Mouse (Mus musculus) heart, postnatal 36 days (tissue): Measurements from ENCODE around the gene Psmb8. TPM values are rescaled to one million over a fixed set of nuclear protein-coding genes. Genes with fewer than 3 reads are reported as not detected.
A peak's percentile ranks its signal among the peaks of the same experiment; 100 is the strongest.

Source experiments
- DNase-seq, 2 experiments: peaks; one replicate each; pipeline ENCODE4 v3.0.0; 2021 to 2022
- intact Hi-C: fragments of 180-260 bp; cut with DNase I; formaldehyde crosslinking; loops from one replicate; pipeline ENCODE4 v1.15.1; 2025
- total RNA-seq, 2 experiments: library from RNA; stranded (reverse); gene quantifications; 2 replicates each; pipeline ENCODE4 v1.2.3; 2021

The Psmb8 gene
- total RNA-seq, result 10 to 100 TPM; 11.4 to 15.1 TPM

DNA sequence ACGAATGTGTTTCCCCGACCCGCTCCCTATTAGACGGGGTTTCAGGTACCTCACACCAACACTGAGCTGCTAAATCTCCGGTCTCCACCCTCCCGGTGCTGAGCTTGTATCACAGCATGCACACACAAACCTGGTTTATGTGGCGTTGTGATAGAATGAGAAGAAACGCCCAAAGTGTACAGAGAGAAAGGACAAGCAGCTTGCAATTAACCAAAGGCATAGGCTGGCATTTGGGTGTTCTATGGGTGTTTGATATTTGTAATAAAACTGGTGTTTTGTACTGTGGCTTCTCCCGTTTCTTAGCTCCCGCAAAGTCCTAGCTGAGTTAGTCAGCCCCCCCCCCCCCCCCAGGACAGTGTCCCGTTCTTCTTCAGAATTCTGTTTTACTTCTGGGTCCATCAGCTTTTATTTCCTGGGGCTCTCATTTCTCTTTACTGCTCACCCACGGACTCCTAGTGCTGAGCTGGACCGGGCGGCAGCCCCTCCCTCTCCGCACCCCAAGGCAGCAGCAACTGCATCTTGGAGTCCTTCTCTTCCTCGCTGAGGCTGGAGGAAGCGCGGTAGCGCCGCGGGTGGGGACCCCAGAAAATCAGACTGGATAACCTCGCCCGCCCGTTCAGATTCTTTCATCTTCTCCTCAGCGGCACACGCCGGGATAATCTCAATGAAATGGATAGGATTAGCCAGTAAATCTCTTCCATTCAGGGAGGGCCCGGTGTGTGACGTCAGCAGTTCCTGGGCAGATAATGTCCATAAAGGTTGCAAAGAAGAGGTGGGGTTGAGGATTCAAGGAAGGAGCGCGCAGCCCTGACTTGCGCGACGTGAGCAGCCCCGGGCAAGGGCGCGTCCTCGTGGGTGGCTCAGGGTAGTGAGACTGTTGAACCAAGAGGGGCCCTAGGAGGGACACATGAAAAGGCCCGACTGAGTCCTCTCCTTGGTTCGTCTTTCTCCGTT is at the start of gene Psmb8:
Psmb8 (plus strand) TSS at position 781 of the 954 bp plus-strand sequence.
- intact Hi-C loops, result no loop called here
- peak; percentile 89 to 91 for DNase-seq

DNA sequence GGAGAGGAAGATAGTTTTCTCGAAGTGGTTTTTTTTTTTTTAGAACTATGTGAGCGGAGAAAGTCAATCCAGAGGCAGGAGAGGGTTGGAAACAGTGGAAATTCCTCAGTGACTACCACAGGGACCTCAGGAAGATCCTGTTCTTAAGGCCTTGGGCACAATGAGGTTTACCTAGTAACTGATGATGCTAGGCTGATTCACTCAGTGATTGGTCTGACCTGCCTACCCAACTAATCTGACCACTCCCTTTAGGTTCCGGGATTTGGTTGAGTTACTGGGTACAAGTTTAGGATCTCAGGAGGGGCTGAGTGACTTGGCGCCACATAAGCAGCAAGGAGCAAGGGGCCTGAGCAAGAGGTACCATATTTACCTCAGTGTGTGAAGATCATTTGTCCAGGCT is 44.6 kb upstream of the Psmb8 start, which contains the start of gene H2-DMb1:
H2-DMb1 (plus strand) TSS at position 150 of the 400 bp plus-strand sequence.
- DNase-seq, result peak; percentile 35 to 42
- intact Hi-C loops, result no loop called here

DNA sequence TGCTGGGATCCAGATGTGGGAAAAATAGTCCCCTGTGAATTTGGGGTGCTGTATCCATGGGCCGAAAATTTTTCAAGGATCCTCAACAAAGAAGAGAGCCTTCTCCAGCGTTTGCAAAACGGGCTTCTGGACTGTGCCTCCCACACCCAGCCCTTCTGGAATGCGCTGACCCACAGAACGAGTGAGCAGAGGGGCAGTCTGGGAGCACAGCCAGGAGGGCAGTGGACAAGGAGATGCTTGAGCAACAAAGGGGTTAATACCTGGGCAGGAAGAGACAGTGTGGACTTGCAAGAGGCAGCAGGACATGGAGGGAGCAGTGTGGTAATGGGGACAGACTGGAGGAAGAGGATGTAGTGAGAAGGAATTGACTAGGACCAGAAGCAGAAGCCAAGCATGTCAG is 42.0 kb upstream of the Psmb8 start:
- intact Hi-C loops, result no loop called here
- no peak for DNase-seq

DNA sequence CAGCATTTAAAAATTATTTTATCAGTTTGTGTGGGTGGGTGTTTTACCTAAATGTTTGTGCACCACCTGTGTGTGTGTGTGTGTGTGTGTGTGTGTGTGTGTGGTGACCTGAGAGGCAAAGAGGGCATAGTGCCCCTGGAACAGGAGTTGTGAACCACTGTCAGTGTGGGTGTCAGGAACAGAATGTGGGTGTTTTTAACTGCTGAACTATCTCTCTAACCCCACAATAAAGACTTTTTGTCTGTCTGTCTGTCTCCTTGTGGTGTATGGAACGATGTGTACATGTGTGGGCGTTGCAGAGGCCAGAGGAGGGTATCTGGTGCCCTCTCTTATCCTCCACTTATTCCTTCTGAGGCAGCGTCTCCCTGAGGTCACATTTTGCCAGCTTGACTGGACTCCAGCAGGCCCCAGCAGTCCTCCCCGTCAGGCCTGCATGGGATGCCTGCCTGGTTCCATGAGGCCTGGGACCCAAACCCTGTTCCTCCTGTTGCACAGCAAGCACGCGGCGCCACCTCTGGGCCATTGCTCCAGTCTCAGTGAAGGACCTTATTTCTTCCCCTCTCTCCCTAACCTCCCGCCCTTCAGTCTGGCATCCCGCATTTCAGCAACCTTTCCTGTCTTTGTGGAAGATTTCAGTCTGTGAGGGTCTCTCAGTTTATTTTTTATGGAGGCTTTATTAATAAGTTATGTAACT is 33.2 kb upstream of the Psmb8 start:
- intact Hi-C loops, result no loop called here
- DNase-seq, result no peak

- intact Hi-C loops, result no loop called here
Measured at GRCm38 (mm10) chr17:34165033-34165730, 32.3 kb upstream of the Psmb8 start.

GRCm38 (mm10) chr17:34169279-34169678 is 28.2 kb upstream of the Psmb8 start:
- DNase-seq, result peak; percentile 32 to 37

More at GRCm38 (mm10) chr17:34165033-34165730, 32.3 kb upstream of the Psmb8 start:
- no peak for DNase-seq

DNA sequence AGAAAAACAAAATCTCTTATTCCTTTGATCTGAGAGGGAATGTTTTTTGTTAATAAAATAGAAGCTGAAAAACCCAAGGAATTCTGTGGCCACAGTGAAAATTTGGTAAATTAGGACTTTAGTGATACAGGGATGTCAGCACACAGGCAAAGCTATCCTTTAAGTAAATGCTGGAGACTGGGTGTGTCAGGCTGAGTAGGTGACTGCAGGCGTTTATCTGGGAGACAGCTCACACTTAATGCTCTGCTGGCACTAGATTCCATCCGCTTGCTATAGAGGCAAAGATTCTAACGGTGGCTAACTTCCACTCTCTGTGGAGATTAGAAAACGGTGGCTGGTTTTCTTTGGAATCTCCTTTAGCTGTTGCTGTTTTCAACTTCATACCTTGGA is 27.0 kb upstream of the Psmb8 start:
- no peak for DNase-seq
- intact Hi-C loops, result loop anchor here (1.0 to 5.0 kb wide), 4 partner anchors 34 to 177 kb away; no protein-coding TSS in a partner anchor

More at GRCm38 (mm10) chr17:34169279-34169678, 28.2 kb upstream of the Psmb8 start:
- intact Hi-C loops, result loop anchor here (1.0 to 2.0 kb wide), 3 partner anchors 34 to 92 kb away; no protein-coding TSS in a partner anchor

DNA sequence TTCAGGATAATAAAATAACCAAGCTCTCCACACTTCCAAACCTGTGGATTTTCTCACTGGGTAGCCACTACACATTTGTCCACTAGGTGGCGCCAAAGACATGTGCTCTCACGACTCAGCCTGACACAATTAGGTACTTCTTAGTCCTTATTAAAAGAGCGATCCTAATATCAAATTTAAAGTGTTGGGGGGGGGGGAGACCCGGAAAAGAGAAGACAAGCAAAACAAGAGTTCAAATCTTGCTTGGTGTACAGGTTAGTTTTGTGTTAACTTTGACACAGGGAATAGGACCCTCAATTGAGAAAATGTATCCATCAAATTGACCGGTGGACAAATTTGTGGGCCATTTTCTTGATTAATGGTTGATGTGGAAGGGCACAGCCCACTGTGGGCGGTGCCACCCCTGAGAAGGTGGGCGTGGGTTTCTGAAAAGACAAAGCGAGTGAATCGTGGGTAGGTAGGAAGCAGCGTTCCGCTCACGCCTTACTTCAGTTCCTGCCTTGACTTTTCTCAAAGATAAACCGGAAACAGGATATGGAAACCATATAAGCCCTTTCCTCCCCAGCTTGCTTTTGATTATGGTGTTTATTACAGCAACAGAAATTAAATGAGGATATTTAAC is 26.5 kb upstream of the Psmb8 start:
- DNase-seq, result peak; percentile 83 to 88
- intact Hi-C loops, result loop anchor here (1.0 to 5.0 kb wide), 4 partner anchors 33 to 176 kb away; no protein-coding TSS in a partner anchor

DNA sequence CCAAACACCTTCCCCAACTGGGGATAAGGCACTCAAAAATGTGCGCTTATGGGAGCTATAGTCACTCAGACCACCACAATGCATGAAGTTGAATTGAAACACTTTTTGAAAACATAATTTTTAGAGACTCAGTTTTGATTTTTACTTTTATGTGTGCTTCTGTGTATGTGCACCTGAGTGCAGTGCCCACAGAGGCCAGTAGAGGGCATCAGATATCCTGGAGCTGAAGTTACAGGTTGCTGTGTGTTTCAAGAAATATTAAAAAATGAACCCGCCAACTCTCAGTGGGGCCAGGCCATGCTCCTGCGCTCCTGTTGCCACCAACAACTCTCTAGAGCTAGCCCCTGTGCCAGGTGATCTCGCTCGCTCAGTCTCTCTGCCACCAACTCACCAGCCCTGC is 25.0 kb upstream of the Psmb8 start:
- no peak for DNase-seq
- intact Hi-C loops, result loop anchor here (2.0 to 5.0 kb wide), 3 partner anchors 14 to 175 kb away; partner anchors contain the start of genes Psmb9 and Tap1

GRCm38 (mm10) chr17:34174075-34174474 is 23.4 kb upstream of the Psmb8 start:
- intact Hi-C loops, result loop anchor here (5.0 kb wide), 2 partner anchors 138 to 173 kb away; no protein-coding TSS in a partner anchor
- DNase-seq, result no peak

DNA sequence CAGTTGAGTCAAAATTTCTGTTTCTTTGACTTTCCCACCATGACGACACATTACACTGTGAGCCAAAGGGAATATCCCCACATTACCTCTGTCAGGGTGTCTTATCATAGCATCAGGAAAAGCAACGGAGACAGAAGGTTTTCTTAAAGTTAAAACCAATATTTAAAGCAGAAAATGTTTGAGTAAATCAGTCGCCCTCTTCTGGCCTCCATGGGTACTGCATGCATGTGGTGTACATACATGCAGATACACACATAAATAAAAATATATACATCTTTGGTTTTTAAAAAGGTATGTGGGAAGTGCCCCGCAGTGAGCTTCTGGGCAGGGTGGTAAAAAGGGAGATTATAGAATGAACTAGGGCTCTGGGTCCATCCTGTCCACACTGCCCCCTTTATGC is 20.3 kb upstream of the Psmb8 start:
- intact Hi-C loops, result no loop called here
- no peak for DNase-seq

- DNase-seq, result no peak
- intact Hi-C loops, result no loop called here
Measured at GRCm38 (mm10) chr17:34179019-34179418, 18.5 kb upstream of the Psmb8 start.

GRCm38 (mm10) chr17:34179913-34180859 is 17.3 kb upstream of the Psmb8 start:
- intact Hi-C loops, result no loop called here

GRCm38 (mm10) chr17:34183564-34184219 is 13.8 kb upstream of the Psmb8 start:
- DNase-seq, result no peak
- intact Hi-C loops, result no loop called here

More at GRCm38 (mm10) chr17:34179913-34180859, 17.3 kb upstream of the Psmb8 start:
- DNase-seq, result no peak

- intact Hi-C loops, result loop anchor here (5.0 kb wide), 1 partner anchor 52 kb away; the partner anchor contains the start of gene H2-Ob
- DNase-seq, result no peak
Measured at GRCm38 (mm10) chr17:34185526-34185925, 12.0 kb upstream of the Psmb8 start.

GRCm38 (mm10) chr17:34186885-34187260 is 10.6 kb upstream of the Psmb8 start:
- no peak for DNase-seq
- intact Hi-C loops, result loop anchor here (1.0 to 5.0 kb wide), 4 partner anchors 11 to 50 kb away; partner anchors contain the start of gene H2-Ob

GRCm38 (mm10) chr17:34187261-34187916 is 10.1 kb upstream of the Psmb8 start, which contains the start of the genes Tap1 and Psmb9:
TSS of gene Tap1 (plus strand) at chr17:34187553.
TSS of gene Psmb9 (minus strand) at chr17:34187764.
- peak; percentile 99 to 100 for DNase-seq
- intact Hi-C loops, result loop anchor here (1.0 to 5.0 kb wide), 4 partner anchors 11 to 50 kb away; partner anchors contain the start of gene H2-Ob
